Mouse (Mus musculus): Measurements from ENCODE around the gene Prkcz. TPM values are rescaled to one million over a fixed set of nuclear protein-coding genes. Genes with fewer than 3 reads are reported as not detected.

The Prkcz gene
- polyA plus RNA-seq, 2 experiments = 0.99 to 1.7 TPM

GRCm38 (mm10) chr4:155383326-155383725 is 22.2 kb upstream of the Prkcz start:
- Histone ChIP-seq H3K4me2 (ENCODE audit: low read depth) (no peak overlapping the region), H3K4me3 (ENCODE audit: insufficient read depth in 1 of 2, low read depth in 2 of 2, low read length in 2 of 2) (no peak overlapping the region), H3K9ac (replicated peaks) (no peak overlapping the region), H3K27me3 (ENCODE audit: control insufficient read depth, insufficient read depth, low read length) (no peaks in the 10 kb centered on the region), H3K27ac (no peak overlapping the region), H3K9me3 (ENCODE audit: control insufficient read depth, low read length) (no peaks in the 10 kb centered on the region), H3K36me3 (replicated peaks; ENCODE audit: control insufficient read depth, insufficient read depth, low read depth) (no peaks in the 10 kb centered on the region), H3K4me1 (replicated peaks; ENCODE audit: control insufficient read depth in 2 of 2, insufficient read depth in 2 of 2, low read length in 1 of 2) (no peaks in the 10 kb centered on the region)
- no peak for DNase-seq (ENCODE audit: low read depth in 3 of 3, low spot score in 3 of 3)
- ATAC-seq (ENCODE audit: insufficient read depth) = no peak
- WGBS (ENCODE audit: insufficient replicate concordance) = 35% methylated on average over 4 of the region's 4 CpGs
- TF ChIP-seq EP300 (IDR thresholded peaks at IDR 0.05; ENCODE audit: low read depth) (no peak), CTCF (IDR thresholded peaks at IDR 0.05; ENCODE audit: low read depth) (no peak)

GRCm38 (mm10) chr4:155382752-155383151 is 21.6 kb upstream of the Prkcz start:
- 27% methylated on average over 9 of the region's 9 CpGs for WGBS (ENCODE audit: insufficient replicate concordance)
- H3K4me1 ChIP-seq (replicated peaks; ENCODE audit: control insufficient read depth in 2 of 2, insufficient read depth in 2 of 2, low read length in 1 of 2) = no peaks in the 10 kb centered on the region

GRCm38 (mm10) chr4:155381974-155382373 is 20.8 kb upstream of the Prkcz start:
- Histone ChIP-seq H3K4me2 (ENCODE audit: low read depth) (no peak overlapping the region), H3K9me3 (ENCODE audit: control insufficient read depth, low read length) (no peaks in the 10 kb centered on the region), H3K27me3 (ENCODE audit: control insufficient read depth, insufficient read depth, low read length) (no peaks in the 10 kb centered on the region), H3K4me3 (ENCODE audit: insufficient read depth in 1 of 2, low read depth in 2 of 2, low read length in 2 of 2) (no peak overlapping the region), H3K4me1 (replicated peaks; ENCODE audit: control insufficient read depth in 2 of 2, insufficient read depth in 2 of 2, low read length in 1 of 2) (no peaks in the 10 kb centered on the region), H3K36me3 (replicated peaks; ENCODE audit: control insufficient read depth, insufficient read depth, low read depth) (no peaks in the 10 kb centered on the region), H3K27ac (no peak overlapping the region), H3K9ac (replicated peaks) (no peak overlapping the region)
- DNase-seq (ENCODE audit: low read depth in 3 of 3, low spot score in 3 of 3) = no peak
- ATAC-seq (ENCODE audit: insufficient read depth) = no peak
- TF ChIP-seq EP300 (IDR thresholded peaks at IDR 0.05; ENCODE audit: low read depth) (no peak), CTCF (IDR thresholded peaks at IDR 0.05; ENCODE audit: low read depth) (no peak)
- WGBS (ENCODE audit: insufficient replicate concordance) = 37% methylated on average over 7 of the region's 7 CpGs

More at GRCm38 (mm10) chr4:155382752-155383151, 21.6 kb upstream of the Prkcz start:
- Histone ChIP-seq H3K4me3 (ENCODE audit: insufficient read depth in 1 of 2, low read depth in 2 of 2, low read length in 2 of 2) (no peak overlapping the region), H3K27me3 (ENCODE audit: control insufficient read depth, insufficient read depth, low read length) (no peaks in the 10 kb centered on the region), H3K27ac (no peak overlapping the region), H3K9ac (replicated peaks) (no peak overlapping the region), H3K9me3 (ENCODE audit: control insufficient read depth, low read length) (no peaks in the 10 kb centered on the region), H3K4me2 (ENCODE audit: low read depth) (no peak overlapping the region), H3K36me3 (replicated peaks; ENCODE audit: control insufficient read depth, insufficient read depth, low read depth) (no peaks in the 10 kb centered on the region)
- DNase-seq (ENCODE audit: low read depth in 3 of 3, low spot score in 3 of 3) (no peak), ATAC-seq (ENCODE audit: insufficient read depth) (no peak)
- TF ChIP-seq EP300 (IDR thresholded peaks at IDR 0.05; ENCODE audit: low read depth) (no peak), CTCF (IDR thresholded peaks at IDR 0.05; ENCODE audit: low read depth) (no peak)

- WGBS (ENCODE audit: insufficient replicate concordance) = 55% methylated on average over 5 of the region's 5 CpGs
- Histone ChIP-seq H3K4me2 (ENCODE audit: low read depth) (no peak overlapping the region), H3K9ac (replicated peaks) (no peak overlapping the region), H3K27ac (no peak overlapping the region), H3K9me3 (ENCODE audit: control insufficient read depth, low read length) (no peaks in the 10 kb centered on the region), H3K4me1 (replicated peaks; ENCODE audit: control insufficient read depth in 2 of 2, insufficient read depth in 2 of 2, low read length in 1 of 2) (no peaks in the 10 kb centered on the region), H3K27me3 (ENCODE audit: control insufficient read depth, insufficient read depth, low read length) (no peaks in the 10 kb centered on the region), H3K4me3 (ENCODE audit: insufficient read depth in 1 of 2, low read depth in 2 of 2, low read length in 2 of 2) (no peak overlapping the region), H3K36me3 (replicated peaks; ENCODE audit: control insufficient read depth, insufficient read depth, low read depth) (no peaks in the 10 kb centered on the region)
- ATAC-seq (ENCODE audit: insufficient read depth) (no peak), DNase-seq (ENCODE audit: low read depth in 3 of 3, low spot score in 3 of 3) (no peak)
- TF ChIP-seq EP300 (IDR thresholded peaks at IDR 0.05; ENCODE audit: low read depth) (no peak), CTCF (IDR thresholded peaks at IDR 0.05; ENCODE audit: low read depth) (no peak)
Observed at GRCm38 (mm10) chr4:155371797-155372735, 10.9 kb upstream of the Prkcz start.
